Mouse (Mus musculus) left cerebral cortex, postnatal 25 days (tissue): Measurements from ENCODE around the gene Gpr55. TPM values are rescaled to one million over a fixed set of nuclear protein-coding genes. Genes with fewer than 3 reads are reported as not detected.
A peak's percentile ranks its signal among the peaks of the same experiment; 100 is the strongest.

Experiments
- DNase-seq, 2 experiments: peaks; one replicate each; pipeline ENCODE4 v3.0.0; 2022; ENCODE audit warnings: low spot score in 2 of 2, mixed read lengths in 1 of 2
- intact Hi-C: fragments of 180-260 bp; cut with DNase I; formaldehyde crosslinking; loops from one replicate; pipeline ENCODE4 v1.15.1; 2025
- total RNA-seq, 2 experiments: library from RNA; stranded (reverse); gene quantifications; 2 replicates each; pipeline ENCODE4 v1.2.3; 2021

Gene Gpr55
- total RNA-seq, 2 experiments from 2014 or later: 0.09 TPM; not detected in 1

DNA sequence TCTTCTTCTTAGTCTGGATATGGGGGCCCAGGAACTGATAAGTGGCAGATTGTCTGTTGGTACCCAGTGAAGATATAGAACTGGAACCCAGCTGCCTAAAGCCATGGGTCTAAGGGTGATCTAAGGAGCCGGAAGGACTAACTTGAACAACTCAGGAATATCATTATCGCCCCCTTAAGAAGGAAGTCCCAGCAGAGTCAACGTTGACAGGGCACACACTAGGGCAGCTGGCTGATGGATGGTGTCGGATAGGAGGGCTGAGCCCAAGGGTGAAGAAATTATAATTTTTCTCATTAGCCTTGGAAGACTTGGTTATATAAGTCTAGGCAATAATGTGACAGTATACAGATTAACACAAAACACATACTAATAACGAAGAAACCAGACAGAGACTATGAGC is 64.7 kb downstream of the Gpr55 start:
- intact Hi-C loops: loop anchor here (1.0 kb wide), 1 partner anchor 110 kb away; no protein-coding TSS in a partner anchor

DNA sequence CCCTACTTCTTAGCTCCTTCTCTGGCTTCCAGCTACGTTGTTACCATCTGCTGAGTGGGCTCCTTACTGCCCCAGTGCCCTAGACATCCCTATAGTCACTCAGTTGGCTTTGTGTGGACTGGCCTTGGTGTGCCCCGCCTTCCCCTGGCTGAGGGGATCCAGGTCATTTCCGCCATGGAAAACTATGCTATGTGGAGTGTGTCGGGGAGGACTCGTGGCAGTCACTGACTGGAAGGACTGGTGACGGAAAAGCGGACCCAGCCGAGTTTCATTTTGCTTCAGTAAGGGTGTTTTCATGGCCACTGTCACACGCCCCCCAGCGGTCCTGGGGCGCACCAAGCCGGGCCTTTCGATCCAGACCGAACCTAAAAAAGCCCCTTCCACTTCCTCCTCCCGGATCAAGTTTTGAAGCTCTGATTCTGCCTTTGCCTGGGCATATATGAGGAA is 65.4 kb downstream of the Gpr55 start:
- intact Hi-C loops: loop anchor here (1.0 to 2.0 kb wide), 2 partner anchors 37 to 41 kb away; no protein-coding TSS in a partner anchor
- peak; percentile 77 to 82 for DNase-seq

More for the DNA sequence above, 64.7 kb downstream of the Gpr55 start:
- no peak for DNase-seq

DNA sequence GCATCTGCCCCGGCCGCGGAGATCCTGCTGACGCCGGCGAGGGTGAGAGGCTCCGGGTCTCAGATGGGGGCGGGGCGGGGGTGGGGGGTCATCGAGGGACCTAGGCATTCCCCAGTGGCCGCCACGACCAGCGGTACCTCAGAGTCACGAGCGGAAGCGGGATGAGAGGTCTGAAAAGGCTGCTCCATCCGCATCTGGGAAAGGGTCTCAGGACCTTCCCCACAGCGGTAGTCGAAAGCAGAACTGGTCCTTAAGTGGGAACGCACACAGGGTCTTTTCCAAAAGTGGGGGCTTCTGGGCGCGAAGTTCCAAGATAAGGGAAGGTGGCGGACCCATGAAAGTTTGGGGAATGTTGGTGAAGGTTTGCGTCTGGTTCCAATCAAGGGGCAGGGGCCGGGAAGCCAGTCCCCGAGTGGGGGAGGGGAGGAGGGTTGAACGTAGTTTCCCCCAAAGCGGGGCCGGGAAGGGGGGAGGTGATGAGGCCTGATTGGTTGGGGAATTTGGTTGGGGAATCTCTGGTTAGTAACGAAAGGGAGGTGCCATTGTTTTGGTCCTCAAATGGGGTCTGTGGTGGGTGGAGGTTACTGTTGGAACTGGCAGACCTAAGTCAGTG is 66.0 kb downstream of the Gpr55 start:
- intact Hi-C loops: loop anchor here (1.0 to 2.0 kb wide), 2 partner anchors 38 to 41 kb away; no protein-coding TSS in a partner anchor
- peak; percentile 25 to 50 for DNase-seq

DNA sequence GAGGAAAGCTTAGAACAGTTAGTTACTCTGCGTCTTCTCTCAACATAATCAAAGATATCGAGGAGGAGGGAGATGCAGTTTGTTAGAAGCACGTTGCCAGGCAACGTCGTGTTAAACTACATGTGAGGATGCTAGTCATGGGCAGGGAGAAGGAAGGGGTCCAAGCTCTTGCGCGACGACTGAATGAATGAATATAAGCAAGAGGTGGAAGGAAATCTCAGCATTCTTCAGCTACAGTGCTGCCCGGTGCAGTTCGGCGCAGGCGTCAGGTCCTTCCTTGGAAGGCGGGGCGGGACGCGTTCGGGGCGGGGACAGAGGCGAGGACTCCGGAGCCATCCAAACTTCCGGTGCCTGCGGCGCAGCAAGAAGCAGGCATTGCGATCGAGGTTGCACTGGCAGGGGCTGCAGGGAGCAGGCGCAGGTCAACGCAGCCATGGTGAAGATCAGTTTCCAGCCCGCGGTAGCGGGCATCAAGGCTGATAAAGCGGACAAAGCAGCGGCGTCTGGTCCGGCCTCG is 66.5 kb downstream of the Gpr55 start, which contains the start of gene Itm2c:
Gene Itm2c (plus strand): TSS at position 51 of the 517 bp plus-strand sequence.
- intact Hi-C loops: loop anchor here (2.0 kb wide), 1 partner anchor 39 kb away; no protein-coding TSS in a partner anchor
- DNase-seq: peak; percentile 88 to 95

Other genes with a start within 250 kb of the Gpr55 start
- under 1 TPM in 1 of 2 experiments, not detected in 1; 0.25 TPM for gene A630001G21Rik, start 182.4 kb downstream of the Gpr55 start, total RNA-seq
- gene Cab39, start 167.6 kb downstream of the Gpr55 start, total RNA-seq: 100 to 1,000 TPM; 151 to 156 TPM
- 100 to 1,000 TPM; 732 to 765 TPM for gene Itm2c, start 66.7 kb downstream of the Gpr55 start, total RNA-seq
- 1 to 10 TPM; 5.5 to 7.0 TPM for gene 4933407L21Rik, start 32.5 kb downstream of the Gpr55 start, total RNA-seq
- gene Spata3, start 55.8 kb upstream of the Gpr55 start, total RNA-seq: under 1 TPM; 0.41 to 0.57 TPM
- gene 2810459M11Rik, start 84.9 kb upstream of the Gpr55 start, total RNA-seq: 1 to 10 TPM; 7.2 to 8.0 TPM
- gene Psmd1, start 103.4 kb upstream of the Gpr55 start, total RNA-seq: 100 to 1,000 TPM; 103 to 108 TPM
- under 1 TPM in 1 of 2 experiments, not detected in 1; 0.23 TPM for gene Htr2b, start 151.0 kb upstream of the Gpr55 start, total RNA-seq
- gene Gm21972, start 172.6 kb upstream of the Gpr55 start, total RNA-seq: 1 to 10 TPM; 2.8 to 5.4 TPM
- 10 to 100 TPM; 39.1 to 45.9 TPM for gene Armc9, start 193.8 kb upstream of the Gpr55 start, total RNA-seq